In genomic region chr11:111252226-111252625, GRCm38 (mm10) we compare ENCODE assay signal across 16 mouse cellular contexts.
"Had no signal": no experiment of that assay in that cellular context is flagged by ENCODE, and none has a peak within 500 bp of the region (broad histone marks: within the 10 kb centered on the region; RNA-seq: fewer than 3 reads in every experiment).

No protein-coding gene starts in this region.

- H3K4me3 ChIP-seq: neural tube, embryonic 13.5 days; neural tube, embryonic 15.5 days; stomach, embryonic 15.5 days had no signal

- H3K9me3 ChIP-seq: neural tube, embryonic 13.5 days; neural tube, embryonic 15.5 days; stomach, embryonic 15.5 days had no signal

- H3K27ac ChIP-seq: neural tube, embryonic 13.5 days; neural tube, embryonic 15.5 days; stomach, embryonic 15.5 days; stomach, postnatal 0 days had no signal

- H3K4me1 ChIP-seq: neural tube, embryonic 13.5 days; neural tube, embryonic 15.5 days; stomach, embryonic 15.5 days had no signal

- H3K4me2 ChIP-seq: neural tube, embryonic 13.5 days; neural tube, embryonic 15.5 days; stomach, embryonic 15.5 days had no signal

- H3K9ac ChIP-seq: neural tube, embryonic 13.5 days; neural tube, embryonic 15.5 days; stomach, embryonic 15.5 days had no signal

- H3K27me3 ChIP-seq: neural tube, embryonic 13.5 days; neural tube, embryonic 15.5 days; stomach, embryonic 15.5 days had no signal

- H3K36me3 ChIP-seq: neural tube, embryonic 13.5 days; neural tube, embryonic 15.5 days; stomach, embryonic 15.5 days had no signal

- DNase-seq: retina, postnatal 1 day; right cerebral cortex, adult 18-20 months; right cerebral cortex, postnatal 14 days; right cerebral cortex, postnatal 25 days; right cerebral cortex, postnatal 4 days; spleen, adult 18-20 months; thymus, adult 18-20 months; thymus, adult 2 months; thymus, postnatal 14 days; thymus, postnatal 25 days; thymus, postnatal 36 days; thymus, postnatal 4 days had no signal
